Mouse (Mus musculus) E14TG2a.4 (cell line): Measurements from ENCODE around the gene Pard6b.
A peak's percentile ranks its signal among the peaks of the same experiment; 100 is the strongest.

Source experiments
- H3K27me3 ChIP-seq: 2 replicates; pipeline ENCODE4 v1.6.1; 2014; ENCODE audit warnings: low read length, control low read depth; ENCODE audit not compliant: insufficient read depth
- H3K36me3 ChIP-seq: 2 replicates; pipeline ENCODE4 v1.6.1; 2014; ENCODE audit warnings: low read length, control low read depth; ENCODE audit not compliant: insufficient read depth
- H3K4me1 ChIP-seq: replicated peaks from 2 replicates; pipeline ENCODE4 v1.6.1; 2014; ENCODE audit warnings: low read depth, low read length, control low read depth
- H3K4me3 ChIP-seq: replicated peaks from 2 replicates; pipeline ENCODE4 v1.5.1; 2014; ENCODE audit warnings: mild to moderate bottlenecking, low read length
- H3K9me3 ChIP-seq: 2 replicates; pipeline ENCODE4 v1.6.1; 2014; ENCODE audit warnings: low read length, control low read depth
- CTCF ChIP-seq: conservative IDR thresholded peaks from 2 replicates; pipeline ENCODE4 v1.5.1; 2014; ENCODE audit warnings: low read length
- NANOG ChIP-seq: IDR thresholded peaks from 2 replicates; pipeline ENCODE4 v1.6.1; 2014; ENCODE audit warnings: borderline replicate concordance, low read length, mixed read lengths
- POU5F1 ChIP-seq: IDR thresholded peaks from 2 replicates; pipeline ENCODE4 v1.6.1; 2014; ENCODE audit warnings: low read length, borderline replicate concordance

The Pard6b gene

DNA sequence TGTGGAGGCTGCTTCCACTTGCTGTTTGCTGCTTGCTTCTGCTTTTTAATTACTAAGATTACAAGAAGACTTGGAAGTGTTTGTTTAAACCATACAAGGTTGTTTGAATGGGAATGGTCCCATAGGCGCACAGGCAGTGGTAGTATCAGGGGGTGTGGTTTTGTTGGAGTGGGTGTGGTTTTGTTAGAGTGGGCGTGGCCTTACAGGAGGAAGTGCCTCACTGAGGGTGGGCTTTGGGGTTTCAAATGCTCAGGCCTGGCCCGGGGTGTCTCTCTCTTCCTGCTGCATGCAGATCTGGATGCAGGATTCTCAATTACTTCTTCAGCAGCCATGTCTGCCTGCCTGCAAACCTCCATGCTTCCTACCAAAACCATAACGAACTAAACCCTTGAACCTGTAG is 40.1 kb downstream of the Pard6b start:
- H3K36me3 ChIP-seq, result no peaks in the 10 kb centered on the region

DNA sequence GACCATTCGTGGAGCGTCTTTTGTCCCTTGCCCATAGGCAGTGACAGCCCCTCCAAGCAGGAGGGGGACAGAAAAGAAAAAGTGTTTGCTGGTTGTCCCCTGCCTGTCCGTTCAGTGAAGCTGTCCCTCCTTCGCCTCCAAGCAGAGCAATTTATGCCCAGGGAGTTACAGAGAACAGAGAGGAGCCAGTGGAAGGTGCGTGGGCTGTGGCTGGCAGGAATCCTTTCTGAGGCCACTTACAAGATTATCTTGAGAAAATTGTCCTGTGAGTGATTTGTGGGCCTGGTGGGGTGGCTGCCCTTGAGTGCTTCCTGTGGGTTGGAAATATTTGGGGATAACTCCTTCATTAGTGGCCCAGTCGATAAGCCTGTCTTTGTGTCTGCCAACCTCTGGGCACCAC is 42.8 kb downstream of the Pard6b start:
- TF ChIP-seq POU5F1 (no peak), CTCF (no peak), NANOG (no peak)
- no peaks in the 10 kb centered on the region for H3K36me3 ChIP-seq
- H3K9me3 ChIP-seq, result peaks cover 18% of the 10 kb centered on the region
- no peaks in the 10 kb centered on the region for H3K27me3 ChIP-seq
- no peak overlapping the region for H3K4me3 ChIP-seq
- H3K4me1 ChIP-seq, result peaks cover 63% of the 10 kb centered on the region

More for the DNA sequence above, 40.1 kb downstream of the Pard6b start:
- Histone ChIP-seq H3K4me1 (peaks cover 71% of the 10 kb centered on the region), H3K27me3 (0 out of 2 replicates have a peak, but pooled peaks cover 4% of the 10 kb centered on the region), H3K9me3 (peaks cover 18% of the 10 kb centered on the region), H3K4me3 (no peak overlapping the region)
- TF ChIP-seq CTCF (no peak), POU5F1 (no peak), NANOG (no peak)

DNA sequence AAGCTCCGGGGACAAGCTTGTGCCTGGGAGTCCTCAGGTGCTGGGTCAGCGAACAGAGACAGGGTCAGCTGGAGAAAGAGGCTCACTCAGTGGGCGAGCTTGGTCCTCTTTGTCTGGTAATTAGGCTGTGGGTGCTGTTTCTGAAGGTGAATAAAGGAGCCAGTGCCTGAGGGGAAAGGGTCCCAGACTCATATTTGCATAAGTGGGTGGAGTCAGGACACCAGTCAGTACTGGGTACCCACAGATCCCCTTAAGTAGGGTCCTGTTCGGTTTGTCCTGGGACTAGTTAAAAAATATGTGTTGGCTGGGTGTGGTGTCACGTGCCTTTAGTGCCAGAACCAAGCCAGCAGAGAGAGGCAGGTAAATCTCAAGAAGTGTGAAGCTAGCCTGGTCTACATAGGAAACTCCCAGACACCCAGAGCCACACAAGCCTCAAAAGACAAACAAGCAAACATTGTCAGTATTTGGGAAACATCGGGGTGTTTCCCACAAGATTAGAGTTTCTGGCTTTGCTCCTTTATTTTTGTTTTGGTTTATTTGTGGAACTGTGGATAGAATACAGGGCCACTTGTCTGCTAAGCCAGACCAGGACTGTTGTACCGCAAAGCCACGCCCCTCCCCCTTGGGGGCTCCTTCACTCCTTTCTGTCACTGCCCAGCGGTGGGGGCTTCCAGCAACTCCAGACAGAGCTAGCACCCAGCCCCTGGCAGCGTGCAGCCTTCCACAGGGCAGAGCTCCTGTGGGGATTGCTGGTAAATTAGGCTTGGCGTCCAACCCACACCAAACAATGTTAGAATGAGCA is 44.7 kb downstream of the Pard6b start:
- Histone ChIP-seq H3K27me3 (no peaks in the 10 kb centered on the region), H3K36me3 (no peaks in the 10 kb centered on the region), H3K9me3 (peaks cover 18% of the 10 kb centered on the region), H3K4me1 (peaks cover 65% of the 10 kb centered on the region), H3K4me3 (peak overlapping the region; percentile 47)
- TF ChIP-seq POU5F1 (no peak), NANOG (no peak), CTCF (no peak)

DNA sequence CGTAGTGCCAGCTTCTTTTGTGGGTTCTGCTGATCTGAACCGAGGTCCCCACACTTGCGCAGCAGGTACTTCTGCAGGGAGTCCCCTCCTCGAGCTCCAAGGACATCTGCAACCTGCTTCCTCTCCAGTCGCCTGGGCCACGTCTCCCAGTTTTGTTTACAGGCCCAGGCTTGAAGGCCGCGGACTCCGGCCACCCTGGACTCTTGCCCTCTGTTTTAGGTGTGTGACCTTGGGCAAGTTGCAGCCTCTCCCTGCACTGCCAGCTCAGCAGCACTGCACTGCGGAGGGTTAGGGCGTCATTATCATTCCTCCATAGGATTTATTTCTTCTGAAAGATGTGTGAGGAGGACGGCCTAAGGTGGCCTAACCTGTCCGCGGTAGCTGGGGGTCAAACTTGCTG is 47.0 kb downstream of the Pard6b start:
- H3K27me3 ChIP-seq, result no peaks in the 10 kb centered on the region
- no peaks in the 10 kb centered on the region for H3K36me3 ChIP-seq
- peaks cover 58% of the 10 kb centered on the region for H3K4me1 ChIP-seq
- TF ChIP-seq CTCF (no peak), POU5F1 (no peak), NANOG (no peak)
- peaks cover 5% of the 10 kb centered on the region; the same call in 1 of the 2 replicates for H3K9me3 ChIP-seq
- H3K4me3 ChIP-seq, result peak overlapping the region; percentile 57

DNA sequence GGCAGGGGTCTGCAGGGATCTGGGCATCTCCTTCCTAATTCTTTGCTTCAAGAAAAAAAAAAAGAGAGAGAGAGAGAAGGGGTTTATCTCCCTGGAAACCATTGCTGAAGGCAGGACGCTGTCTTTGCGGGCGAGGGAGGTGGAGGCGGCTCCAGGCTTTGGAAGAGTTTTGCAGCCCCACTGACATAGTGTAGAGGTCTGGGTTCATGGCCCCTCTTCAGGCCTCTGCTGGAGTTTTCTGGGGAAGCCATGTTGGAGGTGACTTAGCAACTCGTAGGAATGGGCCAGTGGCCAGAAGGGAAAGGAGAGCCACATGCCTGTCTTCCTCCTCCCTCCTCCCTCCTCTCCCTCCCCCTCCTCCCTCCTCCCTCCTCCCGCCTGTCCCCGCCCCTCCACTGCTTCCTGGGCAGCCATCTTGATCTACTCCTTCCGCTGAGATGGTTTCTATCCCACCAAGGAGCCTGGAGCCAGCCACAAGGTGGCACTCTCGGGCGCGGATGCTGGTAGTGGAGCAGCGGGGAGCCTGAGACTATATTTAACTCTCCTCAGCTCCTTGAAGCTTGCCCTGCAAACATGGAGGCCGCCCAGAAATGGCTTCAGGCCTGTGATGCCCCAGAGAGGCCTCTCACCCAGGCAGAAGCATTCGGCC is 47.5 kb downstream of the Pard6b start:
- Histone ChIP-seq H3K36me3 (no peaks in the 10 kb centered on the region), H3K4me3 (peak overlapping the region; percentile 57), H3K9me3 (peaks cover 4% of the 10 kb centered on the region; the same call in 1 of the 2 replicates), H3K4me1 (peaks cover 62% of the 10 kb centered on the region), H3K27me3 (no peaks in the 10 kb centered on the region)
- TF ChIP-seq NANOG (no peak), CTCF (peak; percentile 53)

- peaks cover 58% of the 10 kb centered on the region for H3K4me1 ChIP-seq
- TF ChIP-seq POU5F1, result no peak
- TF ChIP-seq NANOG, result no peak
- no peak for TF ChIP-seq CTCF
- H3K27me3 ChIP-seq, result no peaks in the 10 kb centered on the region
- H3K9me3 ChIP-seq, result no peaks in the 10 kb centered on the region
- H3K36me3 ChIP-seq, result no peaks in the 10 kb centered on the region
- no peak overlapping the region for H3K4me3 ChIP-seq
Observed at GRCm38 (mm10) chr2:168130046-168130445, 49.2 kb downstream of the Pard6b start.

- TF ChIP-seq POU5F1 (no peak), CTCF (no peak), NANOG (no peak)
- Histone ChIP-seq H3K36me3 (no peaks in the 10 kb centered on the region), H3K4me1 (peaks cover 57% of the 10 kb centered on the region), H3K27me3 (no peaks in the 10 kb centered on the region), H3K4me3 (peak overlapping the region; percentile 27), H3K9me3 (no peaks in the 10 kb centered on the region)
Observed at GRCm38 (mm10) chr2:168137161-168137560, 56.4 kb downstream of the Pard6b start.

DNA sequence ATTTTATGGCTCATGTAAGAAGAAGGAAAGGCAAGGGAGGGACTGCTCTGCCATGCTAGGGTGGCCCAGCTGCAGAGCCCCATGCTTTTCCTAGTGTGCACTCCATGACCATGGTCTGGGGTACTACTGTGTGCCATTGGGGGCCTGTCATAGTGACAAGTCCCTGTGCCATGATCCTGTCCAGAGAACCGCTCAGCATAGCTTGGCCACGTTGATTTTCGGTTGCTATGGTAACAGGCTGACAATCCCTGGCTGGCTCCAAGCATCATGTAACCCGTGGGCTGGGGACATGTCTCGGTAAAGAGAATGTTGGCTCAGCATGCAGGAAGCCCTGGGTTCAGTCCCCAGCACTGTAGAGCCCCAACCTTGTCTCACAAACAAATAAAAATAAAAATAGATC is 63.0 kb downstream of the Pard6b start:
- Histone ChIP-seq H3K4me1 (peaks cover 53% of the 10 kb centered on the region), H3K4me3 (no peak overlapping the region), H3K9me3 (no peaks in the 10 kb centered on the region), H3K27me3 (peaks cover 7% of the 10 kb centered on the region; the same call in 1 of the 2 replicates), H3K36me3 (no peaks in the 10 kb centered on the region)
- no peak for TF ChIP-seq POU5F1
- no peak for TF ChIP-seq CTCF
- no peak for TF ChIP-seq NANOG

- no peak for TF ChIP-seq CTCF
- TF ChIP-seq POU5F1, result no peak
- TF ChIP-seq NANOG, result no peak
Observed at GRCm38 (mm10) chr2:168145437-168145836, 64.6 kb downstream of the Pard6b start.

More at GRCm38 (mm10) chr2:168145437-168145836, 64.6 kb downstream of the Pard6b start:
- no peaks in the 10 kb centered on the region for H3K36me3 ChIP-seq
- no peak overlapping the region for H3K4me3 ChIP-seq
- H3K4me1 ChIP-seq, result peaks cover 64% of the 10 kb centered on the region
- no peaks in the 10 kb centered on the region for H3K9me3 ChIP-seq
- H3K27me3 ChIP-seq, result peaks cover 11% of the 10 kb centered on the region; the same call in 1 of the 2 replicates
